Mouse (Mus musculus) forebrain, embryonic 11.5 days (tissue): ENCODE measurements around the gene Ttc7b. TPM values are rescaled to one million over a fixed set of nuclear protein-coding genes. Genes with fewer than 3 reads are reported as not detected.

Experiments
- ATAC-seq: fragments of 200-750 bp; cut with Nextera tagmentation; replicated peaks from 2 replicates; pipeline ENCODE4 v1.8.0; 2017; ENCODE audit warnings: moderate TSS enrichment; ENCODE audit not compliant: low FRiP score
- DNase-seq: peaks from one replicate; pipeline ENCODE4 v3.0.0-alpha.2; 2017; ENCODE audit warnings: low spot score
- H3K27ac ChIP-seq: fragments of 300-500 bp; sonication (generic); 2 replicates; pipeline ENCODE4 v1.5.1; 2014; ENCODE audit warnings: low read depth, low read length
- H3K27me3 ChIP-seq: fragments of 300-500 bp; sonication (generic); 2 replicates; pipeline ENCODE4 v1.6.1; 2014; ENCODE audit warnings: mild to moderate bottlenecking, low read length, mixed read lengths; ENCODE audit not compliant: control insufficient read depth, insufficient read depth
- H3K36me3 ChIP-seq: fragments of 300-500 bp; sonication (generic); 2 replicates; pipeline ENCODE4 v1.6.1; 2014; ENCODE audit warnings: mild to moderate bottlenecking, low read length, moderate library complexity, mixed read lengths; ENCODE audit not compliant: control insufficient read depth, insufficient read depth
- H3K4me1 ChIP-seq: fragments of 300-500 bp; sonication (generic); replicated peaks from 2 replicates; pipeline ENCODE4 v1.6.1; 2014; ENCODE audit warnings: low read length, mixed read lengths; ENCODE audit not compliant: control insufficient read depth, insufficient read depth
- H3K4me2 ChIP-seq: fragments of 300-500 bp; sonication (generic); 2 replicates; pipeline ENCODE4 v1.6.1; 2014; ENCODE audit warnings: low read depth, mild to moderate bottlenecking, low read length, moderate library complexity, mixed read lengths; ENCODE audit not compliant: severe bottlenecking
- H3K4me3 ChIP-seq: fragments of 300-500 bp; sonication (generic); 2 replicates; pipeline ENCODE4 v1.5.1; 2014; ENCODE audit warnings: low read depth, low read length
- H3K9ac ChIP-seq: fragments of 300-500 bp; sonication (generic); 2 replicates; pipeline ENCODE4 v1.6.1; 2014; ENCODE audit warnings: low read length
- H3K9me3 ChIP-seq: fragments of 300-500 bp; sonication (generic); 2 replicates; pipeline ENCODE4 v1.6.1; 2016; ENCODE audit warnings: low read length, mixed read lengths; ENCODE audit not compliant: control insufficient read depth
- WGBS: fragments of 180-500 bp; shearing (Covaris S2); extraction: QIAGEN DNeasy Blood & Tissue Kit; methylation state at CpG from one replicate; pipeline ENCODE4 v1.1.7; 2014; 5-methylcytosine and 5-hydroxymethylcytosine counted together
- polyA plus RNA-seq: library from polyadenylated mRNA; unstranded; fragments of >200 nt; fragmentation: Nextera tagmentation; extraction: Ambion mirVana; gene quantifications from 2 replicates; pipeline ENCODE4 v1.2.1, GENCODE M21; 2014

Ttc7b gene
- polyA plus RNA-seq, 1 experiment from 2014 or later = 9.5 TPM

GRCm38 (mm10) chr12:100419946-100420874 lies 100.4 kb downstream of the Ttc7b start:
- DNase-seq (peak; percentile 29), ATAC-seq (no peak)

GRCm38 (mm10) chr12:100415802-100416201 lies 104.8 kb downstream of the Ttc7b start:
- whole genome bisulfite sequencing = 81% methylated on average over 6 of the region's 6 CpGs
- Histone ChIP-seq H3K4me3 (no peak overlapping the region), H3K9me3 (no peaks in the 10 kb centered on the region), H3K27me3 (no peaks in the 10 kb centered on the region), H3K4me2 (no peak overlapping the region), H3K36me3 (no peaks in the 10 kb centered on the region), H3K4me1 (no peaks in the 10 kb centered on the region), H3K27ac (no peak overlapping the region), H3K9ac (no peak overlapping the region)
- DNase-seq (no peak), ATAC-seq (no peak)

More at GRCm38 (mm10) chr12:100419946-100420874, 100.4 kb downstream of the Ttc7b start:
- no peak overlapping the region for H3K9ac ChIP-seq
- H3K4me3 ChIP-seq = no peak overlapping the region
- H3K27me3 ChIP-seq = no peaks in the 10 kb centered on the region
- no peaks in the 10 kb centered on the region for H3K36me3 ChIP-seq
- 69% methylated on average over 9 of the region's 9 CpGs for WGBS
- H3K4me1 ChIP-seq = no peaks in the 10 kb centered on the region
- H3K4me2 ChIP-seq = no peak overlapping the region
- H3K27ac ChIP-seq = no peak overlapping the region
- no peaks in the 10 kb centered on the region for H3K9me3 ChIP-seq

GRCm38 (mm10) chr12:100414717-100415398 lies 105.8 kb downstream of the Ttc7b start:
- 89% methylated on average over 14 of the region's 14 CpGs for WGBS
- no peak overlapping the region for H3K9ac ChIP-seq
- no peak overlapping the region for H3K27ac ChIP-seq
- no peak overlapping the region for H3K4me3 ChIP-seq
- no peaks in the 10 kb centered on the region for H3K9me3 ChIP-seq
- no peak for ATAC-seq
- no peaks in the 10 kb centered on the region for H3K4me1 ChIP-seq
- H3K4me2 ChIP-seq = no peak overlapping the region
- no peak for DNase-seq
- no peaks in the 10 kb centered on the region for H3K27me3 ChIP-seq
- no peaks in the 10 kb centered on the region for H3K36me3 ChIP-seq

- 74% methylated on average over 11 of the region's 11 CpGs for WGBS
- DNase-seq (no peak), ATAC-seq (no peak)
- Histone ChIP-seq H3K27me3 (no peaks in the 10 kb centered on the region), H3K4me2 (no peak overlapping the region), H3K9me3 (no peaks in the 10 kb centered on the region), H3K4me1 (peaks cover 9% of the 10 kb centered on the region), H3K4me3 (no peak overlapping the region), H3K9ac (no peak overlapping the region), H3K27ac (no peak overlapping the region), H3K36me3 (no peaks in the 10 kb centered on the region)
Observed at GRCm38 (mm10) chr12:100408714-100409113, 111.9 kb downstream of the Ttc7b start.

GRCm38 (mm10) chr12:100408143-100408542 lies 112.5 kb downstream of the Ttc7b start:
- WGBS = 23% methylated on average over 8 of the region's 8 CpGs
- Histone ChIP-seq H3K27me3 (no peaks in the 10 kb centered on the region), H3K27ac (no peak overlapping the region), H3K4me3 (no peak overlapping the region), H3K4me2 (no peak overlapping the region), H3K9me3 (no peaks in the 10 kb centered on the region), H3K4me1 (peaks cover 9% of the 10 kb centered on the region), H3K36me3 (no peaks in the 10 kb centered on the region), H3K9ac (no peak overlapping the region)
- no peak for DNase-seq
- ATAC-seq = peak; percentile 30; the same call in 1 of the 2 replicates

- Histone ChIP-seq H3K4me3 (no peak overlapping the region), H3K4me1 (peaks cover 9% of the 10 kb centered on the region), H3K9ac (no peak overlapping the region), H3K27me3 (no peaks in the 10 kb centered on the region), H3K27ac (no peak overlapping the region), H3K9me3 (no peaks in the 10 kb centered on the region), H3K36me3 (no peaks in the 10 kb centered on the region; the same call in 1 of the 2 replicates), H3K4me2 (no peak overlapping the region)
- ATAC-seq (no peak), DNase-seq (no peak)
- WGBS = 28% methylated on average over 7 of the region's 7 CpGs
Observed at GRCm38 (mm10) chr12:100407371-100407770, 113.3 kb downstream of the Ttc7b start.

GRCm38 (mm10) chr12:100406094-100406493 lies 114.5 kb downstream of the Ttc7b start:
- WGBS = 86% methylated on average over 11 of the region's 11 CpGs
- H3K4me3 ChIP-seq = no peak overlapping the region
- H3K27ac ChIP-seq = no peak overlapping the region
- H3K9me3 ChIP-seq = no peaks in the 10 kb centered on the region
- DNase-seq = no peak
- no peaks in the 10 kb centered on the region; the same call in 1 of the 2 replicates for H3K36me3 ChIP-seq
- no peaks in the 10 kb centered on the region for H3K27me3 ChIP-seq
- H3K9ac ChIP-seq = no peak overlapping the region
- no peak overlapping the region for H3K4me2 ChIP-seq
- peaks cover 9% of the 10 kb centered on the region for H3K4me1 ChIP-seq
- no peak for ATAC-seq

- H3K27me3 ChIP-seq = no peaks in the 10 kb centered on the region
- ATAC-seq (no peak), DNase-seq (no peak)
- no peaks in the 10 kb centered on the region for H3K9me3 ChIP-seq
- no peak overlapping the region for H3K27ac ChIP-seq
- 86% methylated on average over 8 of the region's 8 CpGs for WGBS
- peaks cover 9% of the 10 kb centered on the region for H3K4me1 ChIP-seq
- no peak overlapping the region for H3K4me2 ChIP-seq
- no peak overlapping the region for H3K9ac ChIP-seq
- H3K36me3 ChIP-seq = no peaks in the 10 kb centered on the region; the same call in 1 of the 2 replicates
- no peak overlapping the region for H3K4me3 ChIP-seq
Observed at GRCm38 (mm10) chr12:100405512-100406030, 115.1 kb downstream of the Ttc7b start.
